Mouse (Mus musculus) limb, embryonic 14.5 days (tissue): ENCODE data around the gene Frs2. TPM values are rescaled to one million over a fixed set of nuclear protein-coding genes. Genes with fewer than 3 reads are reported as not detected.
"Not testable (repeated sequence)": the region's sequence is repeated elsewhere in the genome, so short reads cannot be mapped to it uniquely, and the experiment has no call there.

Experiments used
- ATAC-seq: fragments of 200-750 bp; cut with Nextera tagmentation; 2 replicates; pipeline ENCODE4 v1.8.0; 2017; ENCODE audit warnings: low read depth, moderate number of reproducible peaks, moderate TSS enrichment; ENCODE audit not compliant: low FRiP score
- DNase-seq: peaks from one replicate; pipeline ENCODE4 v3.0.0-alpha.2; 2015; ENCODE audit warnings: low spot score
- H3K27ac ChIP-seq: fragments of 300-500 bp; sonication (generic); replicated peaks from 2 replicates; pipeline ENCODE4 v1.5.1; 2014; ENCODE audit warnings: low read depth, mild to moderate bottlenecking, low read length, moderate library complexity, mixed read lengths
- H3K27me3 ChIP-seq: fragments of 300-500 bp; sonication (generic); 2 replicates; pipeline ENCODE4 v1.6.1; 2014; ENCODE audit warnings: low read length, mixed read lengths; ENCODE audit not compliant: control insufficient read depth, insufficient read depth
- H3K36me3 ChIP-seq: fragments of 300-500 bp; sonication (generic); 2 replicates; pipeline ENCODE4 v1.6.1; 2014; ENCODE audit warnings: mild to moderate bottlenecking, low read length, moderate library complexity, mixed read lengths; ENCODE audit not compliant: control insufficient read depth, insufficient read depth
- H3K4me1 ChIP-seq: fragments of 300-500 bp; sonication (generic); 2 replicates; pipeline ENCODE4 v1.6.1; 2014; ENCODE audit warnings: antibody characterized with exemption, low read length, mixed read lengths; ENCODE audit not compliant: control insufficient read depth, insufficient read depth
- H3K4me2 ChIP-seq: fragments of 300-500 bp; sonication (generic); replicated peaks from 2 replicates; pipeline ENCODE4 v1.6.1; 2014; ENCODE audit warnings: low read depth, mild to moderate bottlenecking, low read length, moderate library complexity; ENCODE audit not compliant: severe bottlenecking
- H3K4me3 ChIP-seq: fragments of 300-500 bp; sonication (generic); replicated peaks from 2 replicates; pipeline ENCODE4 v1.5.1; 2014; ENCODE audit warnings: low read length
- H3K9ac ChIP-seq: fragments of 300-500 bp; sonication (generic); 2 replicates; pipeline ENCODE4 v1.6.1; 2014; ENCODE audit warnings: mild to moderate bottlenecking, low read depth, low read length, moderate library complexity; ENCODE audit not compliant: severe bottlenecking
- H3K9me3 ChIP-seq: fragments of 300-500 bp; sonication (generic); 2 replicates; pipeline ENCODE4 v1.6.1; 2016; ENCODE audit warnings: low read length; ENCODE audit not compliant: control insufficient read depth
- POLR2A ChIP-seq: fragments of 200-500 bp; IDR thresholded peaks from 2 replicates; pipeline ENCODE4 v1.8.0; 2012; ENCODE audit warnings: inconsistent platforms, mild to moderate bottlenecking, moderate library complexity, borderline replicate concordance; ENCODE audit not compliant: insufficient read depth, insufficient read length; ENCODE audit errors: extremely low read depth
- WGBS: fragments of 180-500 bp; shearing (Covaris S2); extraction: QIAGEN DNeasy Blood & Tissue Kit; methylation state at CpG from one replicate; pipeline ENCODE4 v1.1.7; 2014; 5-methylcytosine and 5-hydroxymethylcytosine counted together
- polyA plus RNA-seq, 2 experiments: library from polyadenylated mRNA; depleted of rRNA in 1 of 2; stranded (reverse) in 1 of 2; unstranded in 1 of 2; fragments of >200 nt; fragmentation: Nextera tagmentation in 1 of 2; extraction: Ambion mirVana in 1 of 2; gene quantifications; 2 replicates each; pipeline versions ENCODE4 v1.2.1 to v1.2.3; 2012 to 2014

The Frs2 gene
- polyA plus RNA-seq, 2 experiments, result 29.1 to 36.6 TPM

DNA sequence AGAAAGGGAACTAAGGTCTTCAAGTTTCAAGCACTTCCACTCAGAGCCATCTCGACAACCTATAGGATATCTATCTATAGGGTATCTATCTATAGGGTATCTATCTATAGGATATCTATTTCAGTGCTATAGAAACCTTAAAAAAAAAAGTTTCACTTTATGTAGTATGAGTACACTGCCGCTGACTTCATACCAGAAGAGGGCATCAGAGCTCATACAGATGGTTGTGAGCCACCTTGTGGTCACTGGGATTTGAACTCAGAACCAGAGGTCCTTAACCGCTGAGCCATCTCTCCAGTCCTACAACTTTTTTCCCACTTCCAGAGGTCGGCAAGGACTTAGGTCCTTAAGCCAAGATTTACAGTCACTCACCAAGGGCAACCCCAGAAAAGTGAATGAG is 92.7 kb downstream of the Frs2 start:
- DNase-seq (no peak), ATAC-seq (no peak)
- Histone ChIP-seq H3K4me3 (no peak overlapping the region), H3K4me1 (no peaks in the 10 kb centered on the region; the same call in 1 of the 2 replicates), H3K9ac (no peak overlapping the region), H3K27ac (no peak overlapping the region), H3K27me3 (no peaks in the 10 kb centered on the region), H3K36me3 (peaks cover 99% of the 10 kb centered on the region), H3K4me2 (no peak overlapping the region), H3K9me3 (no peaks in the 10 kb centered on the region)
- WGBS, result 92% methylated on average over 4 of the region's 4 CpGs
- no peak for TF ChIP-seq POLR2A

DNA sequence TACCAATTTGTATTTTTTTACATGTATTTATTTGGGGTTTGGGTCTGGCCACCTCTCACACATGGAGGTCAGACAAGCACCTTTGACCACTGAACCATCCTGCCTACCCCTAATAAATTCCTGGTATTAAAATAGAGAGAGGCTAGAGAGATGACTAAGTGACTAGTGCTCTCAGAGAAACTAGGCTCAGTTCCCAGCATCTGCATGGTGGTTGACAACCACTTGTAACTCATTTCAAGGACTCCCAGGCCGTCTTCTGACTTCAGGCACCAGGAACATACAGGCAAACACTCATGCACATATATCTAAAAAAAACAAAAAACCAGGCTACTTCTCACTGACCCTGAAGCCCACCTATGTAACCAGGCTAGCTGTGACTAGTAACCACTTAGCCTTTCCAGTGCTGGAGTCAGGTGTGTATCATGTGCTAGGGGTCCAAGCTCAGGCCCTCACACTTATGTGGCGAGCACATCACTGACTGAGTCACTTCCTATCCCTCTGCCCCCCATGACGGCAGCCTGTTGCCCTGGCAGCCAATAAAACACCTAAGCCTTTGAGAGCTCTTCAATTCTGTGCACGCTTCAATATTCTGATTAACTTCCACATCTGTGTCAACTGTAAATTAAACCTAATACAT is 98.3 kb downstream of the Frs2 start:
- Histone ChIP-seq H3K27ac (no peak overlapping the region), H3K4me2 (no peak overlapping the region), H3K9me3 (no peaks in the 10 kb centered on the region), H3K9ac (no peak overlapping the region), H3K27me3 (no peaks in the 10 kb centered on the region), H3K4me1 (peaks cover 7% of the 10 kb centered on the region; the same call in 1 of the 2 replicates), H3K4me3 (no peak overlapping the region), H3K36me3 (peaks cover 54% of the 10 kb centered on the region)
- 64% methylated on average over 4 of the region's 4 CpGs for WGBS
- no peak for ATAC-seq
- no peak for TF ChIP-seq POLR2A
- no peak for DNase-seq

DNA sequence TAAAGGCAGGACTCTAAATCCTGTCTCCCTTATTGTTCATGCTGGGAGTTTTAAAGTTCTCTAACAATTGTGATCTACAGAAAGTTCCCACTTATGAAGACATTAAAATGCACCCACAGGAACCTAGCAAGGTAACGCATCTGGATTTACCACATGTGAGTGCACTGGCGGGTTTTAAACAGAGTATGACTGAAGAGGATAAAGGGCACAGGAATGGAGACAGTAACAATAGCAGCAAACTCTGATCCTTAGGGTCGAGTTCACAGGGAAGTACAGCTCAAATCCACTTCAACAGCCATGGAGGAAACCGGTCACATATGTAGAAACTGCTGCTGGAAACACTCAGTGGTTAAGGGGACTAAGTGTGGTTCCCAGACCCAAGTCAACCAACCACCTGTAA is 99.1 kb downstream of the Frs2 start:
- Histone ChIP-seq H3K4me1 (peaks cover 7% of the 10 kb centered on the region; the same call in 1 of the 2 replicates), H3K4me3 (no peak overlapping the region), H3K27ac (no peak overlapping the region), H3K9me3 (no peaks in the 10 kb centered on the region), H3K4me2 (no peak overlapping the region), H3K27me3 (no peaks in the 10 kb centered on the region), H3K9ac (no peak overlapping the region), H3K36me3 (peaks cover 46% of the 10 kb centered on the region)
- no peak for DNase-seq
- no peak for TF ChIP-seq POLR2A
- WGBS, result 70% methylated on average over 4 of the region's 4 CpGs
- no peak for ATAC-seq

DNA sequence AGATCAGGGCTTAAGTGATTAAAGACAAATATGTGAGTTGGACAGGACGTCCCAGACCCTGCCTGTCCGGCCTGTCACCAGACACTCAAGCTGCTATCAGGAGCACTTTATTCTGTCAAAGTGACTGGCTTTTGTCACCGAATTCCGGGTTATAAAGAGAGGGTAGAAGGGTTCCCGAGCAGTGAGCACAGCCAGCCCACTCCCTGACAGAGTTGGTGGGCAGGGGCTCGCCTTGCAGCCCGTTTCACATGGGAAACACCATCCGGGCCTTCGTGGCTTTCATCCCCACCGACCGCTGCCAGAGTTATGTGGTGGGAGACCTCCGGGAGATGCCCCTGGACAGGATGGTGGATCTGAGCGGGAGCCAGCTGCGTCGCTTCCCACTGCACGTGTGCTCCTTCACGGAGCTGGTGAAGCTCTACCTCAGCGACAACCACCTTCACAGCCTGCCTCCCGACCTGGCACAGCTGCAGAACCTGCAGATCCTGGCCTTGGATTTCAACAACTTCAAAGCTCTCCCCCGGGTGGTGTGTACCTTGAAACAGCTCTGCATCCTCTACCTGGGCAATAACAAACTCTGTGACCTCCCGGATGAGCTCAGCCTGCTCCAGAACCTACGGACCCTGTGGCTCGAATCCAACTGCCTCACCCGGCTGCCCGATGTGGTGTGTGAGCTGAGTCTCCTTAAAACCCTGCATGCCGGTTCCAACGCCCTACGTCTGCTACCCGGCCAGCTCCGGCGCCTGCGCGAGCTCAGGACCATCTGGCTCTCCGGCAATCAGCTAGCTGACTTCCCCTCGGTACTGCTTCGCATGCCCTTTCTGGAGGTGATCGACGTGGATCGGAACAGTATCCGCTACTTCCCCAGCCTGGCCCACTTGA is 102.9 kb downstream of the Frs2 start, which contains the start of gene Lrrc10:
Lrrc10 (plus strand) TSS at position 167 of the 882 bp plus-strand sequence.
- Histone ChIP-seq H3K4me2 (peak within 1 kb of the TSS; percentile 44), H3K9ac (peak within 1 kb of the TSS; percentile 40), H3K4me3 (peak within 1 kb of the TSS; percentile 14), H3K27ac (no peak within 1 kb of the TSS), H3K9me3 (no peaks in the 10 kb centered on the region), H3K36me3 (peaks cover 8% of the 10 kb centered on the region), H3K27me3 (no peaks in the 10 kb centered on the region), H3K4me1 (peaks cover 7% of the 10 kb centered on the region; the same call in 1 of the 2 replicates)
- WGBS, result 35% methylated on average over 40 of the region's 40 CpGs
- TF ChIP-seq POLR2A, result no peak
- ATAC-seq (no peak), DNase-seq (no peak)

DNA sequence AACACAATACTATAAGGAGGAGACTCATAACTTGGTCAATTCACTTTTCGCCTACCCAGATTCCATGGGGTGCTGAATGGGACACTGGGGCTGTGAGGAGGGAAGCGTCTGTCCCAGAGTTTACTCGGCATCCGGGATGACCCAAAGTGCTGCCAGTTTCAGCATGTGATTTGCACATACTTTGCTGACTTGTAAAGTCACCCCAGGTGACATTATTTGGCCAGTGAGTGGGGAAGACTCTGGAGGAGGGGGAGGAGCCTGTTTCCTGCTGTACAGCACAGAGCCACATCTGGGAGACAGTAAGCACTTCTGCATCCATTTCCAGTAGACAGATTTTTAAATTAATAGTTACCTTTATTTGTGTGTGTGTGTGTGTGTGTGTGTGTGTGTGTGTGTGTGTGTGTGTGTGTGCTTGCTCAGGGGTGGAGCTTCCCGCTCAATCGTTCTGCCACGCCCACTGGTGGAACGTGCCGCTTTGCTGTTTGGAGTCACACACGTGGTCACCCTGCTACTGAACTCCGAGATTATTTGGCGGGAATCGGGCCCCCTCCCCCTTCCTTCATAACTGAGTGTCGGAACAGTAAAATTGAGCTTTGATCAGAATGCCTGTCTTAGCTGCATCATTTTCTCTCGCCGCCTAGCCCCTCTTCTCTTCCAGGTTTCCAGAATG is 104.7 kb downstream of the Frs2 start:
- peak overlapping the region; percentile 22; the same call in 1 of the 2 replicates for H3K4me2 ChIP-seq
- H3K4me3 ChIP-seq, H3K4me1 ChIP-seq, H3K27me3 ChIP-seq, H3K27ac ChIP-seq, ATAC-seq, H3K9me3 ChIP-seq, H3K9ac ChIP-seq, DNase-seq, H3K36me3 ChIP-seq: not testable (repeated sequence)
- 32% methylated on average over 15 of the region's 16 CpGs for WGBS
